Mouse (Mus musculus): ENCODE results near the gene Grid2. TPM values are rescaled to one million over a fixed set of nuclear protein-coding genes. Genes with fewer than 3 reads are reported as not detected.

The Grid2 gene
- total and polyA plus RNA-seq, 2 experiments = not detected

DNA sequence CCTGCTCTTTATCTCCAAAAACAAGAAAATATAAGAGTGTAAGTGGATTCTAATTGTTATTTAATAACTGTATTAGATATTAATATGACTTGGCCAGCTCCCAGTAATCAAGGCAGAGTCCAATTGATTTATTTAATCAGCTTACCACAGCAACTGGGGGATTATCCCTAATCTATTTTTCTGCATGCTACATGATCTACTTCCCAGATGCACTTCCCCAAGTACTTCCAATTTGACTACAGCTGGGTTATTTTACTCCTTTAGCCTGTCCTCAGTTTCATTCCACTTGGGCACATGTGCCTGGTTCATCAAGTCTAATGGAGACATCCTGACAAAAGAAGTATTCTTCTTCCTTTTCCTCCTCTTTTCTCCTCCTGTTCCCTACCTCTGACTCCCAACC is 539.0 kb downstream of the Grid2 start:
- no peaks in the 10 kb centered on the region for H3K27me3 ChIP-seq (ENCODE audit: control insufficient read depth, insufficient read depth, low read length)
- H3K79me2 ChIP-seq (ENCODE audit: control insufficient read depth, insufficient read depth, low read length) = no peaks in the 10 kb centered on the region
- H3K27ac ChIP-seq (replicated peaks; ENCODE audit: insufficient read depth, low read depth, low read length) = no peak overlapping the region
- H3K4me3 ChIP-seq (ENCODE audit: insufficient read depth, low read depth, low read length) = no peak overlapping the region
- no peak for DNase-seq (ENCODE audit: extremely low read depth, low read depth, low spot score)
- TF ChIP-seq CTCF (IDR thresholded peaks at IDR 0.05; ENCODE audit: low read depth, low read length) = no peak
- no peak for TF ChIP-seq POLR2A (IDR thresholded peaks at IDR 0.05; ENCODE audit: extremely low read depth, insufficient read depth, low read length)
- H3K4me1 ChIP-seq (ENCODE audit: control insufficient read depth, insufficient read depth, low read length) = no peaks in the 10 kb centered on the region
- no peak overlapping the region for H3K9ac ChIP-seq (ENCODE audit: low read depth, low read length)
- H3K36me3 ChIP-seq (ENCODE audit: control insufficient read depth, insufficient read depth, low read length) = no peaks in the 10 kb centered on the region

DNA sequence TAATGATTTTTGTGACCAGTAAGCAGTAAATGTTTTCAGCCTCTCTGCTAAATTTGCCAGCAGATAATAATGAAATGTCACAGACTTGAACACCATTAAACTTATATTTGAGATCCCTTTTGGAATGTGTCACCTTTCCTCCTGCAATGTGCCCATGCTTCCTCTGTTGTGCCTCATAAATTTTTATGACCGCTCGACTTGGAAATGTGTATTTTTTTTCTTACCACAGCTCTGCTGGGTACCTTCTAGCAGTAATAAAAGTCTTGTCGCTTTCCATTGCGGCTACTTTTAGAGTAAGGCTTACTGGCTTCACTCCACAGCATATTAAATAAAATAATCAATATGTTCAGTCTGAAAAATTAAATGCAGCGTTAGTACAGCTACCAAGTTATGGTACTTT is 564.6 kb downstream of the Grid2 start:
- no peak for DNase-seq (ENCODE audit: extremely low read depth, low read depth, low spot score)

DNA sequence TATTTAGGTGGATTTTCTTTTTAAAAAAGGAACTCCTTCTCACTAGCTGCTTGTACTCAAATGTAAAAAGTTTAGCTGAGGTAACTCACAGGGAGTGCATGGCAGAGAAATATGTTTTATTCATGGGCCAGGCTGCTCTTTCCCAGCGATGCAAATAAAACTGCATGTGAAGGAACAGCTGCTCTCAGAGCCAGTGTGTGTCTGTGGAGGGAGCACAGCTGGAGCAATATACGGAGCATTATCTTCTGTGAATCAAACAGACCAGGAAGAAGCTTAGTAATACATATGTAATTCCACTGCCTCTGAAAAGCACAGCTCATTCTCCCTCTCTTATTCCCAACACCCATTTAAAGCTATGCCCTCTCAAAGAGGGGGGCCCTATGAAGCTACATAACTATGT is 607.0 kb downstream of the Grid2 start:
- TF ChIP-seq CTCF (IDR thresholded peaks at IDR 0.05; ENCODE audit: low read depth, low read length) (no peak), POLR2A (IDR thresholded peaks at IDR 0.05; ENCODE audit: extremely low read depth, insufficient read depth, low read length) (no peak)
- Histone ChIP-seq H3K27me3 (ENCODE audit: control insufficient read depth, insufficient read depth, low read length) (no peaks in the 10 kb centered on the region), H3K27ac (replicated peaks; ENCODE audit: insufficient read depth, low read depth, low read length) (no peak overlapping the region), H3K36me3 (ENCODE audit: control insufficient read depth, insufficient read depth, low read length) (no peaks in the 10 kb centered on the region), H3K9ac (ENCODE audit: low read depth, low read length) (no peak overlapping the region), H3K4me1 (ENCODE audit: control insufficient read depth, insufficient read depth, low read length) (no peaks in the 10 kb centered on the region), H3K79me2 (ENCODE audit: control insufficient read depth, insufficient read depth, low read length) (no peaks in the 10 kb centered on the region), H3K4me3 (ENCODE audit: insufficient read depth, low read depth, low read length) (no peak overlapping the region)
- no peak for DNase-seq (ENCODE audit: extremely low read depth, low read depth, low spot score)
- 46% methylated on average over 2 of the region's 2 CpGs for WGBS

More for the DNA sequence above, 564.6 kb downstream of the Grid2 start:
- TF ChIP-seq CTCF (IDR thresholded peaks at IDR 0.05; ENCODE audit: low read depth, low read length) (no peak), POLR2A (IDR thresholded peaks at IDR 0.05; ENCODE audit: extremely low read depth, insufficient read depth, low read length) (no peak)
- H3K27ac ChIP-seq (replicated peaks; ENCODE audit: insufficient read depth, low read depth, low read length) = no peak overlapping the region
- H3K9ac ChIP-seq (ENCODE audit: low read depth, low read length) = no peak overlapping the region
- no peaks in the 10 kb centered on the region for H3K36me3 ChIP-seq (ENCODE audit: control insufficient read depth, insufficient read depth, low read length)
- H3K4me1 ChIP-seq (ENCODE audit: control insufficient read depth, insufficient read depth, low read length) = no peaks in the 10 kb centered on the region
- no peaks in the 10 kb centered on the region for H3K27me3 ChIP-seq (ENCODE audit: control insufficient read depth, insufficient read depth, low read length)
- H3K79me2 ChIP-seq (ENCODE audit: control insufficient read depth, insufficient read depth, low read length) = no peaks in the 10 kb centered on the region
- no peak overlapping the region for H3K4me3 ChIP-seq (ENCODE audit: insufficient read depth, low read depth, low read length)
- WGBS = 88% methylated on average over 5 of the region's 5 CpGs

DNA sequence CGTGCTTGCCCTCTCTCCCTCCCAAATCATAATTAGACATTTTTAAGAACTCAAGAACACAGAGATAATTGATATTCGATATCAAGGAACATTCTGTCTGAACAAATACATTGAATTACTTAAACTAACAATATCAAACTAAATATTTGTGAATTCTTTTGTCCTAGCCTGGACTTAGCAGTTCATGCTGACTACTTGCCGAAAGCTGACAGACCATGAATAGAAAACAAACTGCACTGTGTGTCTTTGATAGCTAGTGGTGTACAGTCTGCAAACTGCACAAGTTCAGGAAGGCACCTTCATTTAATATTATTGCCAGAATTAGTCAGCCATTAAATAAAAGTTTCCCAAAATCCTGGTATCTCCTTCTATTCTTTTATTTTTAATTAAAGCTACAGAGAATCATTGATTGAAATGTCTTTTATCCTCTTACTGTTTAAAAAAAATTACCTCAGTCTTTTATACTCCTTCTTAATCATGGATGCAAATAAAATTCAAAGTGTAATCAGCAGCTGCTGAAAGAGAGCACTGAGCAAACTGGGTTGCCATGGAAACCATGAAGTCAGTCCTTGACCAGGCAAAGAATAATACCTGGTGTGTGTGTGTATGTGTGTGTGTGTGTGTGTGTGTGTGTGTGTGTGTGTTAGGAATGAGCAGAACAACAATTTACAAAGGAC is 621.5 kb downstream of the Grid2 start:
- Histone ChIP-seq H3K27ac (replicated peaks; ENCODE audit: insufficient read depth, low read depth, low read length) (no peak overlapping the region), H3K36me3 (ENCODE audit: control insufficient read depth, insufficient read depth, low read length) (no peaks in the 10 kb centered on the region), H3K79me2 (ENCODE audit: control insufficient read depth, insufficient read depth, low read length) (no peaks in the 10 kb centered on the region), H3K4me1 (ENCODE audit: control insufficient read depth, insufficient read depth, low read length) (no peaks in the 10 kb centered on the region), H3K27me3 (ENCODE audit: control insufficient read depth, insufficient read depth, low read length) (no peaks in the 10 kb centered on the region), H3K4me3 (ENCODE audit: insufficient read depth, low read depth, low read length) (no peak overlapping the region), H3K9ac (ENCODE audit: low read depth, low read length) (no peak overlapping the region)
- 60% methylated on average over 3 of the region's 3 CpGs for WGBS
- TF ChIP-seq POLR2A (IDR thresholded peaks at IDR 0.05; ENCODE audit: extremely low read depth, insufficient read depth, low read length) (no peak), CTCF (IDR thresholded peaks at IDR 0.05; ENCODE audit: low read depth, low read length) (no peak)
- no peak for DNase-seq (ENCODE audit: extremely low read depth, low read depth, low spot score)

DNA sequence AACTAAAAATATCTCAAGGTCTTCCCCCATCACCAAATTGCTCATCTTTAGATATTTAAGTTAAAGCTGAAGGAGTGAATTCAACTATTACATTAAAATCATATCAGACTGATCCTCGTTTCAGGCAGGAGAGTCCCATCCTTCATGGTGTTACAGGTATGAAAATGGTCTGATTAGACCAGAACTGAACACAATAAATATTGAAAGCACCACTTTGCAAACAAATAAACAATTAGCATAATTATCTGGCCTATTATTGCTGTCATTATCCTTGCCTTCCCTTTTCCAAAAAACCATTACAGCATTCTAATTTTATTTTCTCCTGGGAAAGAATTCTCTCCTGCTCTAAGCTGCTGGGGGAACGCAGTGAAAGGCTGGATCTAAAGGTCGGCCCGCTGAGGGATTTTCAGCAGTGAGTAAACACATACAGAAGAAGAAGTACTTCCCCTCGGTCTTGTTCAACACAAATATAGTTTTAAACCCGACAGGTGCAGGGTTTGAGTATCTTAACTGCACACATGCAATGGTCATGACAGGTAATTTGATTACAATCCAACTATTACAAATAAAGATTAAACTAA is 622.2 kb downstream of the Grid2 start:
- no peaks in the 10 kb centered on the region for H3K27me3 ChIP-seq (ENCODE audit: control insufficient read depth, insufficient read depth, low read length)
- DNase-seq (ENCODE audit: extremely low read depth, low read depth, low spot score) = no peak
- TF ChIP-seq CTCF (IDR thresholded peaks at IDR 0.05; ENCODE audit: low read depth, low read length) (no peak), POLR2A (IDR thresholded peaks at IDR 0.05; ENCODE audit: extremely low read depth, insufficient read depth, low read length) (no peak)
- WGBS = 26% methylated on average over 6 of the region's 6 CpGs
- no peaks in the 10 kb centered on the region for H3K79me2 ChIP-seq (ENCODE audit: control insufficient read depth, insufficient read depth, low read length)
- H3K36me3 ChIP-seq (ENCODE audit: control insufficient read depth, insufficient read depth, low read length) = no peaks in the 10 kb centered on the region
- no peak overlapping the region for H3K4me3 ChIP-seq (ENCODE audit: insufficient read depth, low read depth, low read length)
- no peak overlapping the region for H3K9ac ChIP-seq (ENCODE audit: low read depth, low read length)
- no peak overlapping the region for H3K27ac ChIP-seq (replicated peaks; ENCODE audit: insufficient read depth, low read depth, low read length)
- no peaks in the 10 kb centered on the region for H3K4me1 ChIP-seq (ENCODE audit: control insufficient read depth, insufficient read depth, low read length)

DNA sequence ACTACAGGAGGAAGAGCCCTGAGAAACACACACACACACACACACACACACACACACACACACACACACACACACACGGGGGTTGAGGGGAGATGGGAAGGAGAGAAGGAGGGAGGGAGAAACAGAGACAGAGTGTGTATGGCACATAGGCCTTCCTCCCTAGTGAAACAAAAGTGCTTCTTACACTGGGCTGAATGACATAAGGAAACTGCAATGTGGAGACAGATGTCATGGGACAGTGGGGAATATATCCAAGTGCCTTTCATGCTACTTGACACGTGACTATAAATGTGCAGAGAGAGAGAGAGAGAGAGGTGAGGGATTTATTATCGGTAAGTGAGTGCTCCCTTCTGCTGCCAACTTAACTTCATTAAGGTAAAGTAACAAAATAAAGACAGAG is 639.0 kb downstream of the Grid2 start:
- TF ChIP-seq POLR2A (IDR thresholded peaks at IDR 0.05; ENCODE audit: extremely low read depth, insufficient read depth, low read length) (no peak), CTCF (IDR thresholded peaks at IDR 0.05; ENCODE audit: low read depth, low read length) (no peak)
- no peak overlapping the region for H3K27ac ChIP-seq (replicated peaks; ENCODE audit: insufficient read depth, low read depth, low read length)
- no peaks in the 10 kb centered on the region for H3K4me1 ChIP-seq (ENCODE audit: control insufficient read depth, insufficient read depth, low read length)
- no peaks in the 10 kb centered on the region for H3K79me2 ChIP-seq (ENCODE audit: control insufficient read depth, insufficient read depth, low read length)
- no peak for DNase-seq (ENCODE audit: extremely low read depth, low read depth, low spot score)
- no peak overlapping the region for H3K4me3 ChIP-seq (ENCODE audit: insufficient read depth, low read depth, low read length)
- 54% methylated on average over 3 of the region's 3 CpGs for WGBS
- no peaks in the 10 kb centered on the region for H3K27me3 ChIP-seq (ENCODE audit: control insufficient read depth, insufficient read depth, low read length)
- H3K9ac ChIP-seq (ENCODE audit: low read depth, low read length) = no peak overlapping the region
- H3K36me3 ChIP-seq (ENCODE audit: control insufficient read depth, insufficient read depth, low read length) = no peaks in the 10 kb centered on the region
